10 mouse cellular contexts compared by ENCODE assay signal in genomic region chr1:186433169-186433665, GRCm38 (mm10).
DNase-seq lines count a peak whose midpoint lies in the region; ATAC-seq and TF ChIP-seq lines count a peak whose summit lies in the region.
"Had no signal": no experiment of that assay in that cellular context is flagged by ENCODE, and none has a peak within 500 bp of the region (broad histone marks: within the 10 kb centered on the region; RNA-seq: fewer than 3 reads in every experiment).

No protein-coding gene starts in this region.

- no peak overlapping the region for H3K4me3 ChIP-seq in kidney, embryonic 16.5 days (ENCODE audit: low read length)
- H3K4me3 ChIP-seq in forebrain, embryonic 10.5 days, result no peak overlapping the region
- no peak overlapping the region for H3K4me3 ChIP-seq in limb, embryonic 10.5 days
- H3K4me3 ChIP-seq in midbrain, embryonic 11.5 days (ENCODE audit: low read depth, low read length), result no peak overlapping the region
- H3K4me3 ChIP-seq: liver, embryonic 13.5 days had no signal

- DNase-seq in kidney, postnatal 36 days, result no peak
- DNase-seq in brain, embryonic 14.5 days (ENCODE audit: low read depth), result peak; percentile 90
- no peak for DNase-seq in forebrain, embryonic 10.5 days (ENCODE audit: extremely low spot score, low spot score)
- DNase-seq in limb, embryonic 10.5 days (ENCODE audit: low spot score), result peak; percentile 44
- no peak for DNase-seq in c-Kit-positive CD71-positive TER-119-positive erythroid progenitor cells, embryonic 14.5 days (ENCODE audit: low spot score)
- no peak for DNase-seq in midbrain, embryonic 11.5 days (ENCODE audit: low spot score, missing footprints)
- DNase-seq: liver, embryonic 13.5 days had no signal

- H3K27me3 ChIP-seq in kidney, embryonic 16.5 days (ENCODE audit: insufficient read depth, low read length), result no peaks in the 10 kb centered on the region
- H3K27me3 ChIP-seq in forebrain, embryonic 10.5 days (ENCODE audit: poor library complexity, severe bottlenecking), result no peaks in the 10 kb centered on the region
- H3K27me3 ChIP-seq in limb, embryonic 10.5 days (ENCODE audit: low read depth, poor library complexity, severe bottlenecking), result no peaks in the 10 kb centered on the region
- H3K27me3 ChIP-seq in midbrain, embryonic 11.5 days (ENCODE audit: control insufficient read depth, insufficient read depth, low read length), result no peaks in the 10 kb centered on the region
- H3K27me3 ChIP-seq: liver, embryonic 13.5 days had no signal

- H3K4me2 ChIP-seq in kidney, embryonic 16.5 days (replicated peaks; ENCODE audit: low read depth, low read length), result no peak overlapping the region
- H3K4me2 ChIP-seq in midbrain, embryonic 11.5 days, result no peak overlapping the region
- H3K4me2 ChIP-seq: liver, embryonic 13.5 days had no signal

- 64% methylated on average over 7 of the region's 7 CpGs for WGBS in kidney, embryonic 16.5 days
- 83% methylated on average over 7 of the region's 7 CpGs for WGBS in forebrain, embryonic 10.5 days
- 70% methylated on average over 7 of the region's 7 CpGs for WGBS in limb, embryonic 10.5 days
- 83% methylated on average over 7 of the region's 7 CpGs for WGBS in midbrain, embryonic 11.5 days

- H3K9me3 ChIP-seq in kidney, embryonic 16.5 days (ENCODE audit: low read length), result no peaks in the 10 kb centered on the region
- no peaks in the 10 kb centered on the region for H3K9me3 ChIP-seq in forebrain, embryonic 10.5 days
- no peaks in the 10 kb centered on the region for H3K9me3 ChIP-seq in limb, embryonic 10.5 days (replicated peaks)
- no peaks in the 10 kb centered on the region for H3K9me3 ChIP-seq in midbrain, embryonic 11.5 days (ENCODE audit: control insufficient read depth, low read length)
- H3K9me3 ChIP-seq: liver, embryonic 13.5 days had no signal

- H3K4me1 ChIP-seq in kidney, embryonic 16.5 days (ENCODE audit: insufficient read depth, low read length), result peaks cover 22% of the 10 kb centered on the region
- peaks cover 33% of the 10 kb centered on the region for H3K4me1 ChIP-seq in forebrain, embryonic 10.5 days
- H3K4me1 ChIP-seq in limb, embryonic 10.5 days, result peaks cover 29% of the 10 kb centered on the region
- no peaks in the 10 kb centered on the region for H3K4me1 ChIP-seq in midbrain, embryonic 11.5 days (ENCODE audit: control insufficient read depth, insufficient read depth, low read length)
- H3K4me1 ChIP-seq: liver, embryonic 13.5 days had no signal

- no peaks in the 10 kb centered on the region for H3K36me3 ChIP-seq in kidney, embryonic 16.5 days (ENCODE audit: insufficient read depth, low read length)
- no peaks in the 10 kb centered on the region for H3K36me3 ChIP-seq in forebrain, embryonic 10.5 days (replicated peaks)
- no peaks in the 10 kb centered on the region for H3K36me3 ChIP-seq in limb, embryonic 10.5 days
- H3K36me3 ChIP-seq in midbrain, embryonic 11.5 days (ENCODE audit: control insufficient read depth, insufficient read depth, low read length), result no peaks in the 10 kb centered on the region
- H3K36me3 ChIP-seq: G1E; liver, embryonic 13.5 days had no signal

- peak; percentile 87 for ATAC-seq in kidney, embryonic 16.5 days (ENCODE audit: low FRiP score, low TSS enrichment)
- no peak for ATAC-seq in midbrain, embryonic 11.5 days (ENCODE audit: low FRiP score)
- ATAC-seq in megakaryocyte, adult 5-6 weeks (ENCODE audit: poor library complexity, severe bottlenecking), result no peak

- TF ChIP-seq POLR2A in brain, embryonic 14.5 days (IDR thresholded peaks at IDR 0.05; ENCODE audit: borderline replicate concordance, extremely low read depth, insufficient read depth, insufficient read length, poor library complexity, severe bottlenecking), result no peak

- H3K27ac ChIP-seq in kidney, embryonic 16.5 days (ENCODE audit: low read length), result no peak overlapping the region
- peak overlapping the region; percentile 40; the same call in 1 of the 2 replicates for H3K27ac ChIP-seq in forebrain, embryonic 10.5 days
- peak overlapping the region; percentile 20; the same call in 1 of the 2 replicates for H3K27ac ChIP-seq in limb, embryonic 10.5 days
- no peak overlapping the region for H3K27ac ChIP-seq in midbrain, embryonic 11.5 days (ENCODE audit: low read depth, low read length)
- H3K27ac ChIP-seq: liver, embryonic 13.5 days had no signal

- no peak overlapping the region for H3K9ac ChIP-seq in kidney, embryonic 16.5 days (replicated peaks; ENCODE audit: low read length)
- no peak overlapping the region for H3K9ac ChIP-seq in midbrain, embryonic 11.5 days (ENCODE audit: low read length)
- H3K9ac ChIP-seq: liver, embryonic 13.5 days had no signal

- no peak for TF ChIP-seq CTCF in brain, embryonic 14.5 days (IDR thresholded peaks at IDR 0.05; ENCODE audit: borderline replicate concordance, extremely low read depth, insufficient read depth, insufficient read length)

Comparison
In these comparisons a context has a peak if more than half of its experiments do, and no peak if none do; other contexts are left out.
1. H3K27ac ChIP-seq: peak in forebrain, embryonic 10.5 days (single experiment) and limb, embryonic 10.5 days (single experiment); none in kidney, embryonic 16.5 days (single experiment) and midbrain, embryonic 11.5 days (single experiment).
2. DNase-seq: peak in brain, embryonic 14.5 days (single experiment) and limb, embryonic 10.5 days (single experiment); none in kidney, postnatal 36 days (0 of 2), forebrain, embryonic 10.5 days (single experiment), c-Kit-positive CD71-positive TER-119-positive erythroid progenitor cells, embryonic 14.5 days (single experiment) and midbrain, embryonic 11.5 days (single experiment).